Mouse (Mus musculus) erythroblast, embryonic 14.5 days (primary cell): ENCODE measurements around the gene Surf1.

Experiments used
- GATA1 ChIP-seq: IDR thresholded peaks from 2 replicates; pipeline ENCODE4 v1.6.1; 2012; ENCODE audit warnings: low read length, inconsistent platforms, mixed read lengths
- TAL1 ChIP-seq: IDR thresholded peaks from 3 replicates; pipeline ENCODE4 v1.6.1; 2012; ENCODE audit warnings: low read length, inconsistent platforms, mixed read lengths

GRCm38 (mm10) chr2:26954735-26955395, 38.5 kb upstream of the Surf1 start:
- TF ChIP-seq GATA1 (no peak), TAL1 (no peak)
